Mouse (Mus musculus): ENCODE measurements around the gene Aoc1. TPM values are rescaled to one million over a fixed set of nuclear protein-coding genes. Genes with fewer than 3 reads are reported as not detected.

Gene Aoc1
- total RNA-seq, 2 experiments from 2014 or later: not detected

- no peak for ATAC-seq (ENCODE audit: poor library complexity, severe bottlenecking)
Measured at GRCm38 (mm10) chr6:48903437-48903836, 30.7 kb downstream of the Aoc1 start.

GRCm38 (mm10) chr6:48905606-48906005, 32.9 kb downstream of the Aoc1 start:
- no peak for ATAC-seq (ENCODE audit: poor library complexity, severe bottlenecking)

- no peak for ATAC-seq (ENCODE audit: poor library complexity, severe bottlenecking)
Measured at GRCm38 (mm10) chr6:48906371-48906770, 33.7 kb downstream of the Aoc1 start.

GRCm38 (mm10) chr6:48909229-48909628, 36.5 kb downstream of the Aoc1 start:
- ATAC-seq (ENCODE audit: poor library complexity, severe bottlenecking): no peak

- ATAC-seq (ENCODE audit: poor library complexity, severe bottlenecking): peak; percentile 35; the same call in 1 of the 2 replicates
Measured at GRCm38 (mm10) chr6:48912033-48912432, 39.3 kb downstream of the Aoc1 start.

- ATAC-seq (ENCODE audit: poor library complexity, severe bottlenecking): no peak
Measured at GRCm38 (mm10) chr6:48913587-48913986, 40.9 kb downstream of the Aoc1 start.

GRCm38 (mm10) chr6:48929595-48929994, 56.9 kb downstream of the Aoc1 start, which contains the start of gene 1600015I10Rik:
TSS of gene 1600015I10Rik (plus strand) at chr6:48929895.
- ATAC-seq (ENCODE audit: poor library complexity, severe bottlenecking): no peak

- no peak for ATAC-seq (ENCODE audit: poor library complexity, severe bottlenecking)
Measured at GRCm38 (mm10) chr6:48949596-48949995, 76.9 kb downstream of the Aoc1 start.

GRCm38 (mm10) chr6:48950676-48951075, 78.0 kb downstream of the Aoc1 start:
- ATAC-seq (ENCODE audit: poor library complexity, severe bottlenecking): no peak

- no peak for ATAC-seq (ENCODE audit: poor library complexity, severe bottlenecking)
Measured at GRCm38 (mm10) chr6:48951630-48952029, 78.9 kb downstream of the Aoc1 start.

- ATAC-seq (ENCODE audit: poor library complexity, severe bottlenecking): no peak
Measured at GRCm38 (mm10) chr6:48953220-48953619, 80.5 kb downstream of the Aoc1 start.

GRCm38 (mm10) chr6:48954211-48954610, 81.5 kb downstream of the Aoc1 start:
- ATAC-seq (ENCODE audit: poor library complexity, severe bottlenecking): no peak

- no peak for ATAC-seq (ENCODE audit: poor library complexity, severe bottlenecking)
Measured at GRCm38 (mm10) chr6:48954946-48955345, 82.2 kb downstream of the Aoc1 start.

GRCm38 (mm10) chr6:48956785-48957184, 84.1 kb downstream of the Aoc1 start:
- no peak for ATAC-seq (ENCODE audit: poor library complexity, severe bottlenecking)

GRCm38 (mm10) chr6:48958053-48958452, 85.4 kb downstream of the Aoc1 start:
- no peak for ATAC-seq (ENCODE audit: poor library complexity, severe bottlenecking)

Other genes starting within 250 kb of the Aoc1 start
- gene AI854703, start 246.1 kb upstream of the Aoc1 start, total RNA-seq (2015): not detected in 2 replicates
- gene AI854703, start 246.1 kb upstream of the Aoc1 start, total RNA-seq (2017): not detected in 2 replicates
- gene Gimap8, start 225.7 kb upstream of the Aoc1 start, total RNA-seq (2015): 2.8 and 2.9 TPM in 2 replicates
- gene Gimap8, start 225.7 kb upstream of the Aoc1 start, total RNA-seq (2017): 4.9 and 8.0 TPM in 2 replicates
- 5.0 and 11.2 TPM in 2 replicates for gene Gimap9, start 196.8 kb upstream of the Aoc1 start, total RNA-seq (2015)
- 8.9 and 10.4 TPM in 2 replicates for gene Gimap9, start 196.8 kb upstream of the Aoc1 start, total RNA-seq (2017)
- 24.2 and 24.8 TPM in 2 replicates for gene Gimap4, start 188.3 kb upstream of the Aoc1 start, total RNA-seq (2015)
- 46.0 and 76.0 TPM in 2 replicates for gene Gimap4, start 188.3 kb upstream of the Aoc1 start, total RNA-seq (2017)
- gene Gimap6, start 164.7 kb upstream of the Aoc1 start, total RNA-seq (2015): 6.2 and 10.6 TPM in 2 replicates
- 15.7 and 23.1 TPM in 2 replicates for gene Gimap6, start 164.7 kb upstream of the Aoc1 start, total RNA-seq (2017)
- gene Gm28053, start 154.3 kb upstream of the Aoc1 start, total RNA-seq (2015): 0.68 TPM in 1 of 2 replicates, not detected in the other
- 7.3 and 16.2 TPM in 2 replicates for gene Gm28053, start 154.3 kb upstream of the Aoc1 start, total RNA-seq (2017)
- gene Gimap7, start 154.3 kb upstream of the Aoc1 start, total RNA-seq (2015): 1.5 and 3.5 TPM in 2 replicates
- gene Gimap7, start 154.3 kb upstream of the Aoc1 start, total RNA-seq (2017): 3.9 TPM in 2 replicates
- 5.0 and 5.8 TPM in 2 replicates for gene Gimap1, start 133.8 kb upstream of the Aoc1 start, total RNA-seq (2015)
- gene Gimap1, start 133.8 kb upstream of the Aoc1 start, total RNA-seq (2017): 5.3 and 14.2 TPM in 2 replicates
- 4.7 and 5.7 TPM in 2 replicates for gene Gimap5, start 126.7 kb upstream of the Aoc1 start, total RNA-seq (2015)
- gene Gimap5, start 126.7 kb upstream of the Aoc1 start, total RNA-seq (2017): 4.5 and 11.2 TPM in 2 replicates
- gene Gimap3, start 102.0 kb upstream of the Aoc1 start, total RNA-seq (2015): 5.3 and 9.4 TPM in 2 replicates
- gene Gimap3, start 102.0 kb upstream of the Aoc1 start, total RNA-seq (2017): 7.8 and 9.9 TPM in 2 replicates
- 33.4 and 35.5 TPM in 2 replicates for gene Tmem176a, start 32.0 kb upstream of the Aoc1 start, total RNA-seq (2015)
- gene Tmem176a, start 32.0 kb upstream of the Aoc1 start, total RNA-seq (2017): 16.5 and 20.0 TPM in 2 replicates
- 74.3 and 79.2 TPM in 2 replicates for gene Tmem176b, start 31.4 kb upstream of the Aoc1 start, total RNA-seq (2015)
- gene Tmem176b, start 31.4 kb upstream of the Aoc1 start, total RNA-seq (2017): 81.4 and 85.0 TPM in 2 replicates
- gene 1600015I10Rik, start 57.0 kb downstream of the Aoc1 start, total RNA-seq (2015): not detected in 2 replicates
- not detected in 2 replicates for gene 1600015I10Rik, start 57.0 kb downstream of the Aoc1 start, total RNA-seq (2017)
- not detected in 2 replicates for gene Doxl2, start 102.1 kb downstream of the Aoc1 start, total RNA-seq (2015)
- gene Doxl2, start 102.1 kb downstream of the Aoc1 start, total RNA-seq (2017): not detected in 2 replicates
- gene Svs1, start 114.0 kb downstream of the Aoc1 start, total RNA-seq (2015): not detected in 2 replicates
- not detected in 2 replicates for gene Svs1, start 114.0 kb downstream of the Aoc1 start, total RNA-seq (2017)
- gene Gpnmb, start 163.7 kb downstream of the Aoc1 start, total RNA-seq (2015): 0.94 and 2.3 TPM in 2 replicates
- gene Gpnmb, start 163.7 kb downstream of the Aoc1 start, total RNA-seq (2017): 0.45 and 0.81 TPM in 2 replicates
- gene Malsu1, start 200.9 kb downstream of the Aoc1 start, total RNA-seq (2015): 25.9 and 38.8 TPM in 2 replicates
- 15.8 and 17.0 TPM in 2 replicates for gene Malsu1, start 200.9 kb downstream of the Aoc1 start, total RNA-seq (2017)

Data from megakaryocyte, adult 5-6 weeks (primary cell).